Mouse (Mus musculus): ENCODE measurements around the gene Auts2. TPM values are rescaled to one million over a fixed set of nuclear protein-coding genes. Genes with fewer than 3 reads are reported as not detected.

The Auts2 gene
- polyA plus RNA-seq, 1 experiment: 10.4 TPM

DNA sequence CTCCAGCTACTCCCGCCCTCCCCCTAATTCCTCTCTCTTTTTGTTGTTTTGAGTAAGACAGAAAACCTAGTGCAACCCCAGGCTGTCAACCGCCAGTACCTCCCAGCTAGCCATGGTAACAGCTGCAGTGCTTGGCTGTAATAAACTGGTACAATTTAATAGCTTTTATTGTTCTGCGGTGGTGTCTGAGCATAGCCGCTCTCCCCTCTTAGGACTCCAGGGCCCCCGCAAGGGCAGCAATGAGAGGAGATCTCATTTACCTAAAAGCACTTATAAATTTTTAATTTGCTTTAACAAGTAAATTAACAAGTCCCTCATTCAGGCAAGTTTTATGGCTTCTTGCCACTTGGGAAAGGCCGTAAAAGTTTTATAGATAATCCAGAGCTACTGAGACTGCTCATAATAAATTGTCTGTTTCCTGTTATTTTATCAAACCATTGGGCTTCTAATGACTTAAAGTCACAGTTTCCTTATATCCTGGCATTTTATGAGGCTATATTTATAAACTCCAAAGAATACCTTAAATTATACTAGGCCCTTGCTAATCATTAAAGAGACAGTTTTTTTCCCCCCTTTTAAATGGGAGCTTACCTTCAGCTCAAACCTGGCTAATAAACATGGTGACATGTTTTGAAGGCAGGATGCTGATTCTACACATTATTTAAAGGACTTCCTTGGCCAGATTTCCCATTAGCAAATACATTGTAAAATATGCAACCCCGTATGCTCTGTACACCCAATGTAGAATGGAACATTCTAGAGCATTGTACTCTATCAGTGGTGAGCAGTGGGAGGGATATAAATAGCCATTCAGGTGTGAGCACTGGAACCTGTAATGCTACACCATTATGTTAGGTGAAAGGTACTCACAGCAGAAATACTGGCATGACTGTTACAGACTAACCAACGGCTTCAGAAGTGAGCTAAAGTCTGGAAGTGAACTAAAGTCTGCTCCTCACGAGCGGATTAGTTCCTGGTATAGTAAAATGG is 475.1 kb downstream of the Auts2 start:
- Histone ChIP-seq H3K27me3 (ENCODE audit: control insufficient read depth, insufficient read depth, low read length) (no peaks in the 10 kb centered on the region), H3K4me1 (ENCODE audit: control insufficient read depth, insufficient read depth, insufficient read length, low read length) (no peaks in the 10 kb centered on the region), H3K27ac (ENCODE audit: insufficient read depth, low read depth, low read length) (peak overlapping the region; percentile 66), H3K36me3 (ENCODE audit: control insufficient read depth, insufficient read depth, low read length) (no peaks in the 10 kb centered on the region), H3K4me3 (ENCODE audit: low read depth, low read length) (no peak overlapping the region)
- 31% methylated on average over 10 of the region's 10 CpGs for WGBS
- TF ChIP-seq POLR2A (IDR thresholded peaks at IDR 0.05; ENCODE audit: low read depth, low read length) (no peak), CTCF (IDR thresholded peaks at IDR 0.05; ENCODE audit: extremely low read depth, insufficient read length, insufficient replicate concordance, low read depth, low read length) (no peak)

DNA sequence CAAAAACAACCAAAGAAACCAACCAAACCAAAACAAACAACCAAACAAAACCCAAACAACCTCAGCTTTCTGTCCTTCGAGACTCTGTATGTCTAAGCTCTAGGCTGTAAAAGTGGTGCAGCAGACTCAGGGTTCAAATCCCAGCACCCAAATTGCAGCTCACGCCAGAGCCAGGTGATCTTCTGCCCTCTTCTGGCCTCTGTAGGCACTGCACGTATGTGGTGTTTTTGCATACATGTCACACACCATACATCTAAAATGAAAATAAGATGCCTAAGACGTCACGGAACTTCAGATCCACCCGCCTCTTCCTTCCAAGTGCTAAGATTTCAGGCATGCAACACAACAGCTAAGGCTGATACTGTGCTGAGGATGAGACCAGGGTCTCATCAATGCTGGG is 483.0 kb downstream of the Auts2 start:
- Histone ChIP-seq H3K27ac (ENCODE audit: insufficient read depth, low read depth, low read length) (no peak overlapping the region), H3K4me1 (ENCODE audit: control insufficient read depth, insufficient read depth, insufficient read length, low read length) (no peaks in the 10 kb centered on the region), H3K36me3 (ENCODE audit: control insufficient read depth, insufficient read depth, low read length) (no peaks in the 10 kb centered on the region), H3K4me3 (ENCODE audit: low read depth, low read length) (no peak overlapping the region), H3K27me3 (ENCODE audit: control insufficient read depth, insufficient read depth, low read length) (no peaks in the 10 kb centered on the region)
- TF ChIP-seq POLR2A (IDR thresholded peaks at IDR 0.05; ENCODE audit: low read depth, low read length): no peak
- TF ChIP-seq CTCF (IDR thresholded peaks at IDR 0.05; ENCODE audit: extremely low read depth, insufficient read length, insufficient replicate concordance, low read depth, low read length): no peak
- WGBS: 91% methylated on average over 6 of the region's 6 CpGs

GRCm38 (mm10) chr5:132052637-132053036 is 490.5 kb downstream of the Auts2 start:
- no peak overlapping the region for H3K4me3 ChIP-seq (ENCODE audit: low read depth, low read length)
- no peaks in the 10 kb centered on the region for H3K36me3 ChIP-seq (ENCODE audit: control insufficient read depth, insufficient read depth, low read length)
- no peaks in the 10 kb centered on the region for H3K27me3 ChIP-seq (ENCODE audit: control insufficient read depth, insufficient read depth, low read length)
- H3K27ac ChIP-seq (ENCODE audit: insufficient read depth, low read depth, low read length): no peak overlapping the region
- H3K4me1 ChIP-seq (ENCODE audit: control insufficient read depth, insufficient read depth, insufficient read length, low read length): no peaks in the 10 kb centered on the region
- TF ChIP-seq CTCF (IDR thresholded peaks at IDR 0.05; ENCODE audit: extremely low read depth, insufficient read length, insufficient replicate concordance, low read depth, low read length): no peak
- WGBS: 81% methylated on average over 13 of the region's 13 CpGs

DNA sequence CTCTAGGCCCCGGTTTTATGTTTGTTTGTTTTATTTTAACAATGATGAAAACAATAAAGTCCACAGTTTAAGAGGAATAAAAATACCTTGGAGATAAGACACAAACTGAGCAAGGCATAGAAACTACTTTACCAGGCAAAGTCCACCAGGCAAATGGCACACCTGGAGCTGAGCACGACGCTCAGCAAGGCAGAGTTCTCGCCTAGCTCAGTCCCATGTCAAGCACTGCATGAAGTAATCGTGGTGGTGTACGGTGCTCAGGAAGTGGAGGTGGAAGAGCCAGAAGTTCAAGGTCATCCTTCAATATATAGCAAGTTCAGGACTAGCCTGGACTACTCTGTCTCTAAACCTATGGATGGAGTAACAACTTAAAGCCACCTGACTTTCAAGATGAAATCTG is 503.6 kb downstream of the Auts2 start:
- H3K36me3 ChIP-seq (ENCODE audit: control insufficient read depth, insufficient read depth, low read length): no peaks in the 10 kb centered on the region
- H3K27me3 ChIP-seq (ENCODE audit: control insufficient read depth, insufficient read depth, low read length): no peaks in the 10 kb centered on the region
- peaks cover 4% of the 10 kb centered on the region; the same call in 1 of the 2 replicates for H3K4me1 ChIP-seq (ENCODE audit: control insufficient read depth, insufficient read depth, insufficient read length, low read length)
- no peak overlapping the region for H3K4me3 ChIP-seq (ENCODE audit: low read depth, low read length)
- 31% methylated on average over 6 of the region's 6 CpGs for WGBS
- no peak overlapping the region for H3K27ac ChIP-seq (ENCODE audit: insufficient read depth, low read depth, low read length)
- no peak for TF ChIP-seq CTCF (IDR thresholded peaks at IDR 0.05; ENCODE audit: extremely low read depth, insufficient read length, insufficient replicate concordance, low read depth, low read length)
- TF ChIP-seq POLR2A (IDR thresholded peaks at IDR 0.05; ENCODE audit: low read depth, low read length): no peak

DNA sequence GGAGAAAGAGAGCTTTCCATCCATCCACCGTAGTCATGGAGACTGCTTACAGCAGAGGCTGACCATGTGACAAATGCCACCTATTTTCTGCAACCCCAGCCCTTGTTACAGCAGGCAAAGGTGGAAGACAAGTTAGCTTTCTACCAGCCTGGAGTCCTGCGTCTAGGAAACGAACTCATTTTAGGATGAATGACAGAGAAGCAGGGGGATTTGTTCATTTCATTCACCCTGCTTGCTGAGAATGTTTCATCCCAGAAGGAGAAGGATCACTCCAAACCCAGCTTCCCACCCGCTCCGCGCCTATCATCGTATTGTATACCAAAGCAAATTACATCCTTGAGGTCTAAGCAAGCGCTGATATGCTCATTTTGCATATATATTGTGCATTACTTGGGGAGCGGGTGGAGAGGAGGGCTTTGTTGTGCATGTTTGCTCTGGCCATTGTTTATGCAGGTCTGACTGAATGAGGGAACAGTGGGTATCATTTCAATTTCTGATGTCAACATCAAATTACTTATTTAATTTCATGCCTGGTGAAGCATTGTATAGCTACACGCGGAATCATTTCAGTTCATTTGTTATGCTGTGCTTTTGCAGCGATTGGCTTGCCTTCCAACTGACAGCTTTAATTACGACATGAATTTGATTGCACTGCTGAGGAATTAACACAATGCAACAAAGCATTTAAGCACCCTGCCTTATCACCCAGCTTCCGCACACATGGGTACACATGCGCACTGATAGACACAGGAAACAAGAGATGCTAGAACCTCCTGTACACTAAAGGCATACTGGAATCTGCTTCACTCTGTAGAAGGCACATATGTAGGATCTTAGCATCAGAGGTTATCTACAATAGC is 509.4 kb downstream of the Auts2 start:
- 93% methylated on average over 15 of the region's 15 CpGs for WGBS
- no peaks in the 10 kb centered on the region for H3K27me3 ChIP-seq (ENCODE audit: control insufficient read depth, insufficient read depth, low read length)

DNA sequence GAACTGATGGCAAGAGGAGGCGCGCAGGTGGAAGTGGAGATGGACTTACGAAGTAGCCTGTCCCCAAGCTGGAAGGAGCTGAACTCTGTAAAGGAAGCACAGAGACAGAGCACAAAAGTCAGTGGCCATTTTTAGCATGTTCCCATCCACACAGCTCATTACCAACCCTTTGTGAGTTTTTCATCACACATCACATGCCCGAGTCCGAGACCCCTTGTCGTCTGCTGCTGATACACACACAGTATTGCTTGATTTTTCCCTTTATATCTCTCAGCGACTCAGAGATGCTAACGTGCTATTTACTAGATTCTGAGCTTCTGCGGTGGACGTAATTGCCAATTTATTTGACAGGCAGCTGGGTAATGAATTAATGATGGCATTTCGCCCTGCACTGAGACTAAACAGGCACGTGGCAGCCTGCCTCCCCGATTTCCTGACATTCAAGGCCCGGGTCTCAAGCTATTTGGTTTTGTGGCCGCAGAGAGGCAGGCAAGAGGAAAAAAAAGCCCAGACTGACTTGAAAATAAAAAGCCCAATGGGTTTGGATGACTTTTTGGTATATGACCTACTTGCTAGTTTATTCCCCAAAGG is 512.1 kb downstream of the Auts2 start:
- 72% methylated on average over 15 of the region's 15 CpGs for WGBS
- H3K27me3 ChIP-seq (ENCODE audit: control insufficient read depth, insufficient read depth, low read length): no peaks in the 10 kb centered on the region
- no peaks in the 10 kb centered on the region for H3K4me1 ChIP-seq (ENCODE audit: control insufficient read depth, insufficient read depth, insufficient read length, low read length)
- no peak overlapping the region for H3K4me3 ChIP-seq (ENCODE audit: low read depth, low read length)
- H3K36me3 ChIP-seq (ENCODE audit: control insufficient read depth, insufficient read depth, low read length): no peaks in the 10 kb centered on the region
- TF ChIP-seq POLR2A (IDR thresholded peaks at IDR 0.05; ENCODE audit: low read depth, low read length) (no peak), CTCF (IDR thresholded peaks at IDR 0.05; ENCODE audit: extremely low read depth, insufficient read length, insufficient replicate concordance, low read depth, low read length) (no peak)
- no peak overlapping the region for H3K27ac ChIP-seq (ENCODE audit: insufficient read depth, low read depth, low read length)

More for the DNA sequence above, 509.4 kb downstream of the Auts2 start:
- Histone ChIP-seq H3K4me1 (ENCODE audit: control insufficient read depth, insufficient read depth, insufficient read length, low read length) (no peaks in the 10 kb centered on the region), H3K36me3 (ENCODE audit: control insufficient read depth, insufficient read depth, low read length) (no peaks in the 10 kb centered on the region), H3K4me3 (ENCODE audit: low read depth, low read length) (no peak overlapping the region), H3K27ac (ENCODE audit: insufficient read depth, low read depth, low read length) (no peak overlapping the region)
- TF ChIP-seq POLR2A (IDR thresholded peaks at IDR 0.05; ENCODE audit: low read depth, low read length) (no peak), CTCF (IDR thresholded peaks at IDR 0.05; ENCODE audit: extremely low read depth, insufficient read length, insufficient replicate concordance, low read depth, low read length) (no peak)

Data from small intestine, adult 2 months (tissue).